Mouse (Mus musculus) kidney, postnatal 25 days (tissue): Measurements from ENCODE around the gene Xcl1.

Experiments used
- DNase-seq, 2 experiments: peaks; one replicate each; pipeline ENCODE4 v3.0.0; 2021; ENCODE audit warnings: mixed read lengths in 2 of 2

Gene Xcl1

GRCm38 (mm10) chr1:164900696-164901095 lies 34.6 kb downstream of the Xcl1 start:
- DNase-seq = no peak

GRCm38 (mm10) chr1:164900226-164900625 lies 35.1 kb downstream of the Xcl1 start:
- peak; percentile 35 to 75 for DNase-seq

- DNase-seq = peak; percentile 83 to 91
Observed at GRCm38 (mm10) chr1:164899506-164899905, 35.8 kb downstream of the Xcl1 start.

DNA sequence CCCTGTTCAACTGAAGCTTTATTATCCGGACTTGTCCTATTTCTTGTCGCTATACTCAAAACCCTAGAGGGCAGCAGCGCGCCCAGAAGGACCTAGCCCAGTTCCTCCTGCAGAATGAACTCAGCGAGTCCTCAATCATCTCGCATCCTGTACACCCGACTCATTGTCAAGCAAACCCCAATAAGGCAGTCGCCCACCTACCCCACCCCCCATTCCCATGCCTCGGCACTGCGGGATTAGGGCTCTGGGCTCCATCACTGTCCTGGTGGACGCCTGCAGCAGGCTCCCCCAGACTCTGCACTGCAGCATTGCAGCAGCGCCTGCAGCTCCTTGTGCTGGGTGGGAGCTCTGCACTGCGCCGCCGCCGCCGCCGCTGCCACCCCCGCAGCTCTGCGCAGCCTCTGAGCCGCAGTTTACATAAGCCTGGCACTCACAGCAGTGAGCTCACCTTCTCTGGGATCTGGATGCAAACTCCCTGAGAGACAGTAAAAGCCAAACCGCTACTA lies 36.4 kb downstream of the Xcl1 start:
- peak; percentile 89 to 92 for DNase-seq

DNA sequence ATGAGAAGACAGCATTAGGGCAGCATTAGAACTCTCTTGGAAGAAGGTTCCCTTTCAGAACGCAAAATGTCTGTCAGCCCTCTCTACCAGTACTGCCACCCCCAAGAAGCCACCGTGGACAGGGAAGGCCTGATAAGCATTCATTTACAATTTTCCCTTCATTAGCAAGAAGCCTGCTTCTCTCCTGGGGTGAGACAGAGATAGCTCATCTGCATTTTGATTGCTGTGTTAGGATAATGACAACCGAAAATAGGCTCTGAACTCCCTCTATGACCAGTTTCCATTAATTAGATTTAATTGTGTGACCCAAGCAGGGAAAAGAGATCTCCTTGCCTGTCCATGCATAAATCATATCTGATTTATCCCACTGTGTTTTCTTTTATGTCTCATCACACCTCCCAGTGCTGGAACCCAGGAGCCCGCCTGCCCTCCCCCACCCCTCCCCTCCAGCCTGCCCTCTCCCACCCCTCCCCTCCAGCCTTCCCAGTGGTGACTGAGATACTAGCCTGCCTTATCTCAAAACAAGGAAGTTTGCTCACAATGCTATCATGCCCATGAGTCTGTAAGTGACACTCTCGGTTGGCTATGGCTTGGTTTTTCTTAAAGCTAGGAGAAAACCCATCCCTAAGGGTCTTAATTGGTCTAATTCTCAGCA lies 38.0 kb downstream of the Xcl1 start:
- DNase-seq = no peak

DNA sequence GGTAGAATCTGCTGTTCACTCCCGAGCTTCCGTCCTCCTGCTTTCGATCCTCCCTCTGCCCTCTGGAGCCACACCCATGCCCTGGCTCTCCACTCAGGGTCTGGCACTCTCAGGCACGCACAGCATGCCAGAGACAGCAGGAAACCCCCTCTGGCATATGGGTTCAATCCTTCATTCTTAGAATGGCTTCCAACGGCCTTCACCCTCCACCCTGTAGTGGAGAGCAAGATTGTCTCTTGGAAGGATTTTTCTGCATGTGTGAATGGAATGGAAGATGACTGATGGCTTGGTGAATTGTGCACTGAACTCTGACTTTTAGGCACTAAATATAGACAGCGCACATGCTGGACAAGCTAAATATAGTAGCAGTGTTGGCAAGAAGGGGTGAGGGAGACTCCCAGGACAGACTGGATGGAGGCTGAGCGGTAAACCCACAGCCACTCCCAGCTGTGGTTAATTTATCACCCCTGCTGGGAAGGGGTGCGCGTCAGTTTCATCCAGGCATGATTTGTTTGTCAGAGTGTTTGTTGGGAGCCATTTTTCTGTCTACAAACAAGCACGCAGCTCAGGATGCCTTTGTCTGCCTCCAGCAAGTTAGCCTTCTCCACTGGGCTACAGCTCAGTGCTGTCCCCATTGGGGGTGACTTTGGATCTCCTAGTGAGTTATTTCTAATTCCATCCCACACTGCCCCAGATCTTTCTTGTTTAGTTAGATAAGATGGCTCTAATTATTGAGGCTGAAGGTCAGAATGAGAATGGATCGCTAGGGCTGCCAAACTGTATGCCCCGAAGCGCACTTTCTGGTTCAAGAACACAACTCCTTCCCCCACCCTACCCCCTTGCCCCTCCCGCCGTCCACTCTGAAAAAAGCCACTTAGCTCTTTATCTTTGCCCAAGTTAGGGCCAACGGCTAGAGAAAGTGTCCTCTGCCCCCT lies 38.8 kb downstream of the Xcl1 start:
- DNase-seq = peak; percentile 58 to 90

- DNase-seq = peak; percentile 10 to 56
Observed at GRCm38 (mm10) chr1:164895806-164896205, 39.5 kb downstream of the Xcl1 start.

DNA sequence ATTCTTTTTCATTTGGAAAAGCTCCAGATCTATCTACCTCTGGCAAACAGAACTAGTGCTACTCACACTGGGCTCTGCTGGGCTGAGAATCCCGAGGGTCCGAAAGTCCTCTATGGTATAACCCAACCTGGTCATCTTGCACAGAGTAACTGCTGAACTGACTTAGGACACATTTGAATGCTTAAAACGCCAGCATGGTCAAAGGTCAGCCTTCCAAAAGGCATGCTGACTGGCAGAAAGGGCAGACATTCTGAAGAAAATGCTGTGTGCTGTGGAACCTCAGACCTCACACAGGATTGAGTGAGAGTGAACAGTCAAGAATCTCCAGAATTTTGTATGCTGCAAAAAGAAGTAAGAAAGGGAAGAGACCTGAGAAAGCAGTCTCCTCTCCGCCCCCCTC lies 45.0 kb downstream of the Xcl1 start:
- peak; percentile 65 to 82 for DNase-seq

- DNase-seq = no peak
Observed at GRCm38 (mm10) chr1:164888563-164888962, 46.8 kb downstream of the Xcl1 start.

DNA sequence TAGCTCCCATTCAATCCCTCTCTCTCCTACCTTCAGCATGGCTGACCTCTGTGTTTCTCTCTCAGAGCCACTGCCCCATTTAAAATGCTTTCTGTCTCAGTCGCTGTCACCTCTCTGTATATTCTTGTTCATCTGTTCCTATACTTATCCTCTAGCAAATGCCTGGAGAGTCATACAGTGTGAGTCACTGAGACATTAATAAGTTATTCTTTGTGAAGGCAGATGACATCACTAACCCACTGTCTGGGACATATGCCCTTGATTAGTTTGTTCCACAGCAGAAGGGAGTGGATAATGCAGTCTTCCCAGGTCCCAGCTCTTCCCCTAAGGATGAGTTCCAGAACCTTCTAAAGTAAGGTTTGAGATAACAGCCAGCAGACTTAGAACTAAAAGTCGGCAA lies 47.6 kb downstream of the Xcl1 start:
- DNase-seq = no peak

DNA sequence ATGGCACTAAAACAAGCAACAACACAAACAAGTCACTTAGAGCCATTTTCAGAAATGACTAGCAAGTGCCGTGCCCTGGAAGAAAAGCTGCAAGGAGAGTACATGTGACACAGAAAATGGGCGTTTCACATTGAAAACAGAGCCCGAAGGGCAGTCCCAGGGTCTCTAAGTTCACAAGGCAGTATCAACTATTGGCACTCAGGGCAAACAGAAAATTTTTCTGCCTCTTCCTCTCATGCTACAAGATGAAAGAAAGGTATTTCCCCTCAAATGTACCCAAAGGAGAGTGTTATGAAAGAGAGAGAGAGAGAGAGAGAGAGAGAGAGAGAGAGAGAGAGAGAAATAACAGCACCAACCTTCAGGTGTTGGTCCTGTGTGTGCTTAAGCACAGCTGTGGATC lies 53.4 kb downstream of the Xcl1 start:
- no peak for DNase-seq
